Mouse (Mus musculus) CH12.LX (cell line): ENCODE measurements around the gene Dennd5a.

Experiments used
- CTCF ChIP-seq, 2 experiments: IDR thresholded peaks in 1 of 2; conservative IDR thresholded peaks in 1 of 2; 2 replicates each; pipeline ENCODE4 v1.5.1; 2011 to 2012; ENCODE audit warnings: low read depth in 2 of 2, low read length in 2 of 2, improper control_type of control experiment in 1 of 2, inconsistent platforms in 1 of 2, mild to moderate bottlenecking in 1 of 2, moderate library complexity in 1 of 2
- IRF4 ChIP-seq: IDR thresholded peaks from 2 replicates; pipeline ENCODE4 v1.6.1; 2014; ENCODE audit warnings: low read depth, mild to moderate bottlenecking, inconsistent platforms, low read length, improper control_type of control experiment
- MAZ ChIP-seq: IDR thresholded peaks from 2 replicates; pipeline ENCODE4 v1.6.1; 2012; ENCODE audit warnings: low read depth, mild to moderate bottlenecking, inconsistent platforms, low read length, improper control_type of control experiment, moderate library complexity
- MXI1 ChIP-seq: IDR thresholded peaks from 2 replicates; pipeline ENCODE4 v1.6.1; 2011; ENCODE audit warnings: mild to moderate bottlenecking, low read depth, low read length, improper control_type of control experiment
- MYC ChIP-seq: IDR thresholded peaks from 2 replicates; pipeline ENCODE4 v1.6.1; 2011; ENCODE audit warnings: low read depth, mild to moderate bottlenecking, improper control_type of control experiment, low read length
- NELFE ChIP-seq: IDR thresholded peaks from 2 replicates; pipeline ENCODE4 v1.6.1; 2011; ENCODE audit warnings: low read depth, low read length, improper control_type of control experiment
- POLR2A ChIP-seq: IDR thresholded peaks from 2 replicates; pipeline ENCODE4 v1.6.1; 2011; ENCODE audit warnings: low read depth, mild to moderate bottlenecking, improper control_type of control experiment, low read length
- USF1 ChIP-seq: IDR thresholded peaks from 2 replicates; pipeline ENCODE4 v1.6.1; 2014; ENCODE audit warnings: low read depth, mild to moderate bottlenecking, inconsistent platforms, low read length, improper control_type of control experiment
- ZNF384 ChIP-seq: IDR thresholded peaks from 2 replicates; pipeline ENCODE4 v1.6.1; 2012; ENCODE audit warnings: low read depth, low read length, improper control_type of control experiment, inconsistent platforms

- no peak for TF ChIP-seq NELFE
- TF ChIP-seq POLR2A, result no peak
- TF ChIP-seq CTCF (conservative IDR thresholded peaks at IDR 0.05 in 1 of 2, IDR thresholded peaks at IDR 0.05 in 1 of 2; ENCODE audit: low read depth in 2 of 2, low read length in 2 of 2), result no peak
- no peak for TF ChIP-seq IRF4
- no peak for TF ChIP-seq MYC
- no peak for TF ChIP-seq ZNF384
- TF ChIP-seq USF1, result no peak
- no peak for TF ChIP-seq MAZ
- TF ChIP-seq MXI1, result no peak
Measured at GRCm38 (mm10) chr7:109844100-109844499, 116.2 kb downstream of the Dennd5a start.
